Mouse (Mus musculus) gastrocnemius, postnatal 25 days (tissue): ENCODE results near the gene Palb2. TPM values are rescaled to one million over a fixed set of nuclear protein-coding genes. Genes with fewer than 3 reads are reported as not detected.
"Not testable (repeated sequence)": the region's sequence is repeated elsewhere in the genome, so short reads cannot be mapped to it uniquely, and the experiment has no call there.

ENCODE experiments used
- DNase-seq: peaks from one replicate; pipeline ENCODE4 v3.0.0; 2022
- long read RNA-seq, 2 experiments: library from polyadenylated mRNA; stranded (forward); transcript quantifications; one replicate each; pipeline ENCODE4 v2.0.0; 2021
- total RNA-seq, 2 experiments: library from RNA; stranded (reverse); gene quantifications; 1 replicate in 1 of 2; 2 replicates in 1 of 2; pipeline ENCODE4 v1.2.3; 2021

Gene Palb2
- total RNA-seq, result under 1 TPM; 0.43 to 0.99 TPM
- long read RNA-seq, experiment 1, partial matches to known transcripts, result 0 of 1 reads
- long read RNA-seq, experiment 1, other reads (novel, unspliced or antisense), result 1 of 1 reads
- long read RNA-seq, experiment 2, result 0 reads

DNA sequence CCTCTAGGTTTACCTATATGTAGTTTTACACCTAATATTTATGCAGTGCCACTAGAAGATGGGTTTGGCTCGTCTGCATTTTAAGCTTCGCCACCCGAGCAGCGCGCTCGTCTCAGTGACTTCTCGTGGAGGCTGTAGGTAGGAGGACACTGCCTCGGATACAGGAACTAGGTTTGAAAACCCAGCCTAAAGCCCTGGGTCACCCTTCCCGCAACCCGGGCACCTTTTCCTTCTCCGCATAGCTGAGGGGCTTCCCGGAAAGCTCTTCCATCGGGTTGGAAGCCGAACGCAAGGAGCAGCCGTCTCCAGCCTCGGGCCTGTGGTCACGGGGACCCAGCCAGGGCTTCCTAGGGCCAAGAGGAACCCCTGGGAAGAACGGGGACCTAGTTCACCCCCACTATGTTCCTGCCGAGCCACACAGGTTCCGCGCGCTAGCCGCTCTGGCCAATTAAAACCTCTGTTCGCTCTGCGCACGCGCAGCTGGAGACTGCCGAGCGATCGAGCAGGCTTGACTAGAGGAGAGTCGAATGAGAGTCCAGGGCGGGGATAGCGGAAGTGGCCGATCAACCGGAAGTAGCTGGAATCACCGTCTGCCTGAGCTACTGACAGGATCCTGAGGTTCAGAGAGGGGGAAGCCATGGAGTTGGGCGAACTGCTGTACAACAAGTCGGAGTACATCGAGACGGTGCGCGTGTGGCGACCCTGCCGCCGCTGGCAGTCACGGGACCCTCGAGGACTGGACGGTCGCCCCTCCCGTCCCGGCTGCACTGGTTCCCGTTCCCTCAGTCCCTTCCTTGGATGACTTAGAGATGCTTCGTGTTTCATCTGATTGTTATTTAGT lies at the start of gene Palb2, which contains the start of gene Dctn5:
Gene Palb2, minus strand, starts transcription at position 489 of the 841 bp plus-strand sequence.
Gene Dctn5, plus strand, starts transcription at position 545 of the 841 bp plus-strand sequence.
- DNase-seq, result peak; percentile 97

DNA sequence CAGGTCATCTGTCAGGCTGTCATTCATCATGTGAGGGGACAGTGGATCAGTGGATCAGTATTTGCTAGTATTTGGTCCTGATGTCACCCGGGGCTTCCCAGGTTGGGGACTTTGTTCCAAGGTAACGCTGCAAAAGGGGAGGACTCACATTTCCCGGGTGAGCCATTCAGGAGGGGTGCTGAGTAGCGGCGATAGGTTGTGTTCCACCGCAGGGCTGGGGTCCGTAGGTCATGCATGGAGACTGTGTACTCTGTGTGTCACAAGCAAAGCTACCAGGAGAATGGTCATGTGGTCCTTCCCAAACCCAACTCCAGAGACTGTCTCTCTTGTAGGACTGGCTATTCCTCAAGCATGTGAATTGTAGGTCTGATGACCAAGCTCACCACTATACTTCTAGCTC lies 47.9 kb upstream of the Palb2 start:
- no peak for DNase-seq

DNA sequence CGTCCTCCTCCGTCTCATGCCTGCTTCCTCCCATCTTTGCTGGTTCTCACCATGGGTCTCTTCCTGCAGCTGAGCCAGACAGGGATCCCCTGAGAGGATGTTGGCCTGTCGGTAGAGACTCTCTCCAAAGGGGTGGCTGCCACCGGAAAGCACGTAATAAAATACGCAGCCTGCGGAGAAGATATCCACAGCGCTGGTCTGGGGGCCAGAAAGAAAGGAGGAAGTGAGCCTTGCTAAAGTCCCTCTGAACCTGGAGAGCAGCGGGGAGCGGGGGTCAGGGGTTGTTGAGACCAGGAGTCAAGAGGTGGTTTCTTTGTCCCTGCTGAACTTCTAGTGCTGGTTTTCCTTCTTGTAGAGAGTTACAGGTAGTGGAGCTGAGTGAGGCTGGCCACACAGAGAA lies 38.8 kb upstream of the Palb2 start:
- DNase-seq, result no peak

- DNase-seq, result no peak
These were observed 37.9 kb upstream of the Palb2 start for GRCm38 (mm10) chr7:122170705-122171104.

DNA sequence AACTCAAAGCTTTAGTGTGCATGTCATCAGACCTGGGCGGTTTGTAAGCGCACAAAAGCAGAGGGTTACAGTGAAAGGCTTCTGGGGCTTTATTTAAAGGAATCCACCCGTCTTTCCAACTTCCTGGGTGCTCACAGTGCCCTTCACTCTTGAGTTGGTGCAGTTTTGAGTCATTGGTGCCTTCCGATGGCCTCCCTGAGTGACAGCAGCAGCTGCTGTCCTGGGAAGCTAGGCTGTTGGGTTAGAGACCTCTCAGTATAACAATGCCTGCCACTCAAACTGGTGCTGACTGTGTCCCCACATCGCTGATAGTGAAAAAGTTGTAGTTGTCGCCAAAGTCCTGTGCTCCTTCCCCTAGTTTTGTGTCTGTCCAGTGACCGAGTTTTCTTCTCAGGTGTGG lies 34.4 kb upstream of the Palb2 start:
- DNase-seq, result no peak

DNA sequence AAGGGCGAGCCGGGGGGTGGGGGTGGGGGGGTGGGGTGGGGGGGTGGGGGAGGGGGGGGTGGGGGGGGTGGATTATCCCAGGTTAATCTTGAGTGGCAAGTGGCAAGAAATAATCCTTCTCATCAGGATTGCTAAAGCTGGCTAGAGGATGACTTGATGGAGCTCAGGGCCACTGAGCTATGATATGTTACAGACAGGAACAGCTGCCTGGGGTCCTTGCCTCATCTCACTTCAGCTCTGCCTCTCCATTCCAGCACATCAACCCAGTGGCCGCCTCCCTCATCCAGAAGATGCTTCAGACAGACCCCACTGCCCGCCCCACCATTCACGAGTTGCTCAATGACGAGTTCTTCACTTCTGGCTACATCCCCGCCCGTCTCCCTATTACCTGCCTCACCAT lies 31.0 kb upstream of the Palb2 start:
- DNase-seq, result no peak

DNA sequence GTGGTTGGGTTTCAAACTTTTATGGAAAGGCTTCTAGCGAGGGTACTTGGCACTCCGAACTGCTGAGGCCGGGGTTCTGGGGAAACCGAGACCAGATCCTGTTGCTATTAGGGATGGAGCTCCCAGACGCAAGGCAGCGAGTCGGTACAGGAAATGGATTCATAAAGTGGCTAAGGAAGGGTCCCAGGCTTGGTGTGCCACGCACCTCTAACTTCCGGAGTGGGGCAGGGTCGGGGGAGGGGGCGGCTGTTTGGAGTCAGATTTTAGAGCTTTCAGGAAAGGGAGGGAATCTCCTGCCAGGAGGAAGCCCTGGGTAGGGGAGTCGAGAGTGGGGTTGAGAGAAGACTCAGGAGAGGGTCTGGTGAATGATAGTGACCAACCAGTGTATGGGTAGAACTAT lies 27.3 kb upstream of the Palb2 start:
- no peak for DNase-seq

- peak; percentile 64 for DNase-seq
These were observed 26.4 kb upstream of the Palb2 start, which contains the start of gene Plk1 for GRCm38 (mm10) chr7:122158915-122159902. Gene Plk1 (plus strand): TSS chr7:122159439.

DNA sequence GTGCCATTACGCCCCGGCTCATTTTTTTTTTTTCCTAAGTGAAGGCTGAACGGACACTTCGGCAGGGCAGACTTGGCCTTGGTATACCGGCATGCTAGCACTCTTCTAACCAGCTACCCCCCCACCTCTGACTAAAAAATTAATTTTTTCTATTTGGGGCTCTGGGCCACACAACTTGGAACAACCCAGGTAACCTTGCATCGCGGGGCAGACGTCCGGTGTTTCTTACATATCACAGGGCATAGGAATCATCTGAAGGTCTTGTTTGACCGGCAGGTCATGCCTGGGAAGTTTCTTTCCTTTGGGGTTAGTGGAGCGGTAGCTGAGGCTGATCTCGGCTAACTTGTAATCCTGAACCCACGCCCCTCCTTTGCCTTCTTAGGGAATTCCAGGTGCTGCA lies 25.7 kb upstream of the Palb2 start:
- DNase-seq, result no peak

DNA sequence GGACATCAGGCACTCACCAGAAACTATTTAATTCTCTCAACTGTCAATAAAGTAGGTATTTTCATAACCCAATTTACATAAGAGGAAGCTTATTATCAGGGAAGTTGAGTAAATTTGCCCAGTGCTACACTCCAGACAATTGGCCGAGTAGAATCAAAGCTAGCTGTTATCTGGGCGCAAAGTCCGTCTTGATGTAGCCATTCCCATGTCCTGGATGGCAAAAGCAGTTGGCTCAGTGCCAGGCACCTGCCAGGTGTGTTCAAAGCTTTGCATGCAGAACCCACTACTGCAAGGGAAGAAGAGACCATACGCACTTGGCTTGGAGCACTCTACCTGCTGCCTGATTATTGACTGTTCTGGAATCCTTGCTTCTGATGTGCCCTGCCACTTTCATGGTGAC lies 19.7 kb upstream of the Palb2 start:
- DNase-seq, result no peak

- no peak for DNase-seq
These were observed 8.2 kb upstream of the Palb2 start for GRCm38 (mm10) chr7:122140991-122141390.

GRCm38 (mm10) chr7:122138190-122138589 lies 5.4 kb upstream of the Palb2 start:
- DNase-seq, result no peak

DNA sequence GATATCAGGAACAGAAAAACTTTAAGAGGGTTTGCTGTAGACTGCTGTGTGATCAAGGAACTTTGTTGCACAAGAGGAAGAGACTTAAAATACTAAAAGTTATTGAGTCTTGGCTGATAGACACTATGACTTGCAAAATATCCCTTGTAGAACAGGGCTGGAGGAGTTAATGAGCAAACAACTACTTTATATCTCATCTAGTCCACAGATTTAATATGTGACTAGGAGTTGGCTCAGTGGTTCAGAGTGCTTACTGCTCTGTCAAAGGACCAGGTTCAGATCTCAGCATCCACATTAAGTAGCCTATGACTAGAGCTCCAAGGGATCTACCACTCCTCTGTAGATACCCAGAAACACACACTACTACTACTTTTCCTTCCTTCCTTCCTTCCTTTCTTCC lies 4.3 kb upstream of the Palb2 start:
- DNase-seq, result no peak

DNA sequence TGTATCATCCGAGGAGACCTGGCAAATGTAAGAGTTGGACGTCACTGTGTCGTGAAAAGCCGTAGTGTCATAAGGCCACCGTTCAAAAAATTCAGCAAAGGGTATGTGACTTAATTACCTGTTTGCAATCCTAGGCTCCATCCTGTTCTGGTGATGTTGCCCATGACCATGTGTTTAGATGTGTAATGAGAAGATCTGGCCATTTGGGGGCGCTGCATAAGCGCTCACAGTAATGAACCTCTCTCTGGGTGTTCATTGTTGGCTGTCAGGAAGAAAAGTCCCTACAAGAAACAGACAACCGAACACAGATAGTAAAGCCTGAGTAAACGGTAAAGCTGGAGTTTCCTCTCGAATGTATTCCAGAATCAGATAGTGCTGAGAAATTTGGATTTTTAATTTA lies 2.3 kb upstream of the Palb2 start:
- no peak for DNase-seq

GRCm38 (mm10) chr7:122133338-122133625 lies 497 bp upstream of the Palb2 start:
- DNase-seq, result no peak

DNA sequence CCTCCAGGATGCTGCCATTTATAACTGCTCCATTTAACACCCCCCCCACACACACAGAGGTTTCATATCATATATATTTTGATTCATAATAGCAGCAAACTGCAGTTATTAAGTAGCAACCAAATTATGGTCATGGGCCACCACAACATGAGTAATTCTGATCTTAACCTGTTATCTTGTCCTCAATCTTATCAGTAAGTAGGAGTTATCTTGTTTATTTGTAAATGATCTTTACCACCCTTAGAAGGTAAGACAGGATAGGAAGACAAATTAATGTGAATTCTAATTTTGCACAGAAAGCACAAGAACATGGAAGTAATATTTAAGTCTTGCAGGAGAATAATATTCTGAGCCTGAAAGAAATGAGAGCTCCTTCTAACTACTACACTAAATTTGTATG lies 951 bp downstream of the Palb2 start:
- no peak for DNase-seq

GRCm38 (mm10) chr7:122126946-122127345 lies 5.8 kb downstream of the Palb2 start:
- DNase-seq, result no peak

- DNase-seq, result no peak
These were observed 7.1 kb downstream of the Palb2 start for GRCm38 (mm10) chr7:122125636-122126035.

DNA sequence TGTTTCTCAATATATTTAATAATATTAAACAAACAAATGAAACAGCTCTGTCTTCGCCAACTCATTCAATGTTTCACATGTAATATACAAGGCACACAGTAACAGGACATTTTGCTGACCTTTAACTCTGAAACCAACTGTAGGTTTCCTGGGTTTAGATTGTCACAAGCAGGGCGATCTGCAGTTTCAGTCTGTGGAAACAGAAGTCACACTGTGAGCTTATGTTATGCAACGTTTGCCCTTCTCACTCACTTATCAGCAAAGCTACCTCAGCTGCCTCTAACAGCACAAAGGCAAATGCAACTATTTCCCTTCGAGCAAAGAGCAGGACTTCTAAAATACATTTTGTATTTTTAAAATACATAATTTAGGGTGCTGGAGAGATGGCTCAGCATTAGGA lies 9.3 kb downstream of the Palb2 start:
- DNase-seq, result no peak

DNA sequence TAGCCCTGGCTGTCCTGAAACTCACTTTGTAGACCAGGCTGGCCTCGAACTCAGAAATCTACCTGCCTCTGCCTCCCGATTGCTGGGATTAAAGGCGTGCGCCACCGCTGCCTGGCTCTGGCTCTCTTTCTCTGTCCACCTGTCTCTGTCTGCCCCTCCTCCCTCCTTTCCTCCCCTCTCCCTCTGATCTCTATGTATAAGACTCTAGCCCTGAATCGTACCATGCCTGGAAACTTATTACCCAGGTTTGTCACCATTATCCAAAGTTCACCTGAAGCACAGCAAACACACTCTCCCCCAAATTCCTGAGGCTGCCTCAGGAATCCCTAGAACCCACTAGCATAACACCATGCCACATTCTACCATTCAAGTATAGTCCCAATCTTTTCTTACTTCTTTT lies 24.6 kb downstream of the Palb2 start:
- no peak for DNase-seq

DNA sequence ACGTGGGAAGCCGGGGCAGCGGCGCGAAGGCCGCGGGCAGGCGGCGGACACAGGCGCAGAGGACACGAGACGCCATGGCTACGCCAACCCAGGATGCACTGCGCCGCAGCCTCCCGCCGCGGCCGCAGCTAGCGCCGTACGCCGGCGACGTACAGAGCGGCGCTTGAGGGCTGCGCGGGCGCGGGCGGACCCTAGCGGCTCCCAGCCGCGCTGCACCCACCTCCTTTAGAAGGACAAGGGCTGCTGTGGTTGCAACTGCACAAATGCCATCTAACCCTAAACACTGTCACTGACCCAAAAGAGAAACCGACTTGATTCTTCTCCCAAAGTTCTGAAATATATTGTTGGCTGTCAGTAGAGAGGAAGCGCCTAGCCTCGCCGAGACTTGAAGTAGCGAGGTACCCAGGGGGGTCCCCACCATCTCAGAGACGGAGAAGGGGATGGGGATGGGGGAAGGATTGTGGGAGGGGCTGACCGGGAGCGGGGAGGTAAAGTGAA lies 31.0 kb downstream of the Palb2 start, which contains the start of gene Ndufab1:
Gene Ndufab1, minus strand, starts transcription at position 140 of the 498 bp plus-strand sequence.
- peak; percentile 86 for DNase-seq

DNA sequence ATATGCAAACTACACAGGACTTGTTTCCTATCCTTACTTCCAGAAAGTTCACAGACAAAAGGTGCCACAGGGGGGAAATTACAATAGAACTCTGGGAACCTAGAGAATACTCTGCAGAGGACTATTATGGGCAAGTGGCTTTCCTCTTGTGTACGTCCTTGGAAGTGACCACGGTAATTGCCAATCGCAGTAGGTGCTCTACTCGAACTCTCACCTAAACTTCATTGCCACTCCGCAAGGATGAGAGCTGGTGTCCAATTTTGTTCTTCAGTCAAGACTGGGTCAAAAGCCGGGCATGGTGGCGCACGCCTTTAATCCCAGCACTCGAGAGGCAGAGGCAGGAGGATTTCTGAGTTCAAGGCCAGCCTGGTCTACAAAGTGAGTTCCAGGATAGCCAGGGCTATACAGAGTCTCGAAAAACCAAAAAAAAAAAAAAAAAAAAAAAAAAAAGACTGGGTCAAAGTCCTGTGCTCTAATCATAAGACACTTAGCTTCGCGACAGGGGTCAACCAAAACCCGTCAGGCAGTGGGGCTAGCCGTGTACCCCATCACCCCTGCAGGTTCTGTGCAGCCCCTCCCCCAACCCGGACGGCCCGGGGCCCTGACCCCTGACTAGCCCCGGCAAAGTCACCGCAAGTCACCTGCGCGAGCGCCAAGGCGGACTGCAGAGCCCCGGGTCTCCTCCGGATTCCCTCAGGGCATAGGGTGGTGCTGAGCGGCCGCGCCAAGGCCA lies 31.6 kb downstream of the Palb2 start:
- DNase-seq, result not testable (repeated sequence)
